Mouse (Mus musculus) olfactory bulb, adult 2 months (tissue): ENCODE results near the gene Prkcd. TPM values are rescaled to one million over a fixed set of nuclear protein-coding genes. Genes with fewer than 3 reads are reported as not detected.

Source experiments
- H3K27ac ChIP-seq: fragments of 200-500 bp; 2 replicates; pipeline ENCODE4 v1.5.1; 2012; ENCODE audit warnings: low read depth, low read length; ENCODE audit not compliant: insufficient read depth
- H3K4me1 ChIP-seq: fragments of 200-500 bp; 2 replicates; pipeline ENCODE4 v1.6.1; 2012; ENCODE audit warnings: low read length; ENCODE audit not compliant: control insufficient read depth, insufficient read depth
- H3K4me3 ChIP-seq: fragments of 200-500 bp; 2 replicates; pipeline ENCODE4 v1.5.1; 2012; ENCODE audit warnings: mild to moderate bottlenecking, low read depth, low read length, moderate library complexity; ENCODE audit not compliant: insufficient read depth
- CTCF ChIP-seq: fragments of 200-500 bp; IDR thresholded peaks from 2 replicates; pipeline ENCODE4 v1.5.1; 2012; ENCODE audit warnings: low read depth, mild to moderate bottlenecking, low read length, moderate library complexity; ENCODE audit not compliant: insufficient read depth
- POLR2A ChIP-seq: fragments of 200-500 bp; IDR thresholded peaks from 2 replicates; pipeline ENCODE4 v1.6.1; 2012; ENCODE audit warnings: mild to moderate bottlenecking, low read depth, low read length, moderate library complexity; ENCODE audit not compliant: insufficient read depth
- WGBS: fragments of 180-500 bp; shearing (Covaris S2); methylation state at CpG from one replicate; pipeline ENCODE4 v1.1.7; 2018; 5-methylcytosine and 5-hydroxymethylcytosine counted together
- polyA plus RNA-seq: library from polyadenylated mRNA; stranded (reverse); fragments of >200 nt; gene quantifications from 2 replicates; pipeline ENCODE4 v1.2.4, GENCODE M21; 2012; ENCODE audit warnings: low replicate concordance; ENCODE audit not compliant: missing spikeins, insufficient read depth, insufficient read length

Gene Prkcd
- polyA plus RNA-seq, 1 experiment = 164 TPM

DNA sequence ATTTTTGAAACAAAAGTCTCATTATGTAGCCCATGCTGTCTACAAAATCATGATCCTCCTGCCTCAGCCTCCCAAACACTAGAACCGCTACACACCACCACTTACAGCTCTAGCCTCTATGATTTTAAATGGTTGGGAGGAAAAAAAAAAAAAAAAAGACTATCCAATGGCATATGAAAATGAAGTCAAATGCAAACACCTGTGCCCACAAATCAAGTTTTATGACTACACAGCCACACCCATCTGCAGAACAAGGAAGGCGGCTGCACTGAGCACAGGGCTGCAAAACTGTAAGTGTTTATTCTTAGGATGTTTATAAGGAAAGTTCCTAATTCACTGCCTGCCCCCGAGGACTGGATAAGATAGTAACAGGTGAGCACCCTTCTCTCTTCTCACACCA lies 29.6 kb downstream of the Prkcd start:
- 97% methylated on average over 3 of the region's 3 CpGs for WGBS
- Histone ChIP-seq H3K4me3 (no peak overlapping the region), H3K27ac (no peak overlapping the region), H3K4me1 (peaks cover 15% of the 10 kb centered on the region)
- TF ChIP-seq POLR2A = no peak
- TF ChIP-seq CTCF = no peak

DNA sequence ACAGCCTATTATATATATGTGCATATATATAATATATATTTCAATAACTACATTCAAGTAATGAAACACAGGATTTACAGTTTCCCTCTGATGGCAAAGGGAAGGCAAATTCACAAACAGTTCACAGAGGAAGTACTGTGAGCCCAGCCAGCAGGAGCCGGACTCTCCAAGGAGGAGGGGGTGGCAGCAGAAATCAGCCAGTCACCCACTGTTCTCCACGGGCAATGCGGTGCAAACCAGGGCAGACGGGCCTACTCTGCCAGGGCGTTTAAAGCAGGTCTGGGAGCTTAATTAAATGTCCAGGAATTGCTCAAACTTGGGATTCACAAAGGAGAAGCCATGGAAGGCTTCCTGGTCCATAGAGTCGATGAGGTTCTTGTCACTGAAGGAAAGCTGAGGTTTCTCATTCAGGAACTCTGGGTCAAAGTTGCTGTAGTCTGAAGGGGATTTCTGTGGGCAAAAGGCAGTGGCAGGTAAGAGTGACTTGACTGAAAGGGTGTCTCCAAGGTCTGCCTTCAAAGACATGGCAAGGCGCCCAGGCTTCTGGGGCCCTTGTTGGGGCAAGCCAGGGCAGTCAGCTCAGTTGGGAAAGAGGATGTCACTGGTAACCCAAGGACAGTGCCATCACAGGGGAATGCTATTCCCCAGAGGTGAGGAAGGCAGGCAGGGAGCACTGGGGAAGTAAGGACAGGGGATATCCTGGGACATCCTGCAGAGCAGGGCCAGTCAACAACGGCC lies 30.3 kb downstream of the Prkcd start:
- peaks cover 19% of the 10 kb centered on the region for H3K4me1 ChIP-seq
- H3K4me3 ChIP-seq = no peak overlapping the region
- WGBS = 63% methylated on average over 8 of the region's 8 CpGs
- no peak overlapping the region for H3K27ac ChIP-seq
- no peak for TF ChIP-seq POLR2A
- TF ChIP-seq CTCF = no peak

DNA sequence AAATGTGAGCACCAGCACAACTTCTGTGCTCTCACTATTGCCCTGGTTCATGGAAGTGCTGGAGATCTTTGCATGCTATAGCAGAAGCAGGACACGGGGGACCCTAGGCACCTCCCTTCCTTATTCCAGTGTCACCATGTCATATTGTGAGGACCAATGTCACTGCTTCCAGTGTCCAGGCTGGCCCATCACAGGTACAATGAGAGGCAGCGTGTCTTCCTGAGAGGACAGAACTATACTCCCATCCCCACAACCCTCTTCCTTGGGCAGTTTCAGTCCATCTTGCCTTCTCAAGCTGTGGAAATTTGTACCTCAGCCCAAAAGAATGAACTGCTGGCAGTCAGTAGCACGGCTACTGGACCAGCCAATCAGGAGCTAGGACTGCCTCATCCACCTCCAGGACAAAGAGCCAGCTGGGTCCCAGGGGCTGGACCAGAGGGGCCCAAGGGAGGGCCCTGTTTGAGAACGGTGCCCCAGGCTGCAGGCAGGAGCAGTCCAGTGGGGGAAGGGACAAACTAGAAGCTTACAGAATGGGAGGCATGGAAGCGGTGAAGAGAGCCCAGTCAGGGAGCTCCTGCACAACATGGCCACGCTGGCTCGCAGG lies 31.8 kb downstream of the Prkcd start:
- Histone ChIP-seq H3K27ac (no peak overlapping the region; the same call in 1 of the 2 replicates), H3K4me1 (peaks cover 21% of the 10 kb centered on the region), H3K4me3 (no peak overlapping the region)
- 49% methylated on average over 7 of the region's 7 CpGs for WGBS
- TF ChIP-seq CTCF (no peak), POLR2A (no peak)

DNA sequence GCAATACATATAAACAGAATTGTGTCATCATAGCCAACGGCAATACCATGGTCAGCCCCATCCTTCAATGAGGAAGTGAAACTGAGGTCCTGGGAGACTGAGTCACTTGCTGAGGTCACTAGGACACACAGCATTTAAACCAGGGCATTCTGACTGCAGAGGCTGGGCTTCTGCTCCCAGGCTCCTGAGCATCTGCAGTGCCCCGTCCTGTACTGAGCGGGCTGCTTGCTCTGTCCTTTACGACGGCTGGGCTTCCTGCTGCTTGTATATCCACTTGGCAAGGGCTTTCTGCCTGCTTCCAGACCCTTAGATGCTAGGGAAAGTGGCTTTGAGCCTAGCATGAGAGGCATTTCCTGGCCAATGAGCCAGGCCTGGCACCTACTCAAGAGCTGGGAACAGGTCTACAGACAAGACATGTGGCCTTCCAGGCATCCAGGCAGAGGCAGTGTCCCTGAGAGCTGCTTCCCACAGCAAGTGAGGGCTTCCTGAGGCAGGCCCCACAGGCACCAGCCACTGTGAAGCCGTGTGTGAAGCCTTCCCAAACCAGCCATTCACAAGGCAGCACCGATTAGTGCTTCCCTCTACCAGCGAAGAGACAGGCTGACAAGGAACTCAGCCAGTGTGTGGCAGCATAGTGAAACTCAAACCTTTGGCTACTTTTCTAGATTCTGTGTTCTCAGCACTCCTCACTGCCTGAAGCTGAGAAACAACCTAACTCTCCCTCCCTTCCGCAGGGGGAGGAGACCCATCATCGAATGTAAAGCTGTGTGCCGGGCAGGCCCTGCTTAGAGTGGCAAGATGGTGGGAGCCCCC lies 32.5 kb downstream of the Prkcd start:
- no peak overlapping the region; the same call in 1 of the 2 replicates for H3K27ac ChIP-seq
- TF ChIP-seq POLR2A = no peak
- TF ChIP-seq CTCF = no peak
- 43% methylated on average over 11 of the region's 11 CpGs for WGBS

DNA sequence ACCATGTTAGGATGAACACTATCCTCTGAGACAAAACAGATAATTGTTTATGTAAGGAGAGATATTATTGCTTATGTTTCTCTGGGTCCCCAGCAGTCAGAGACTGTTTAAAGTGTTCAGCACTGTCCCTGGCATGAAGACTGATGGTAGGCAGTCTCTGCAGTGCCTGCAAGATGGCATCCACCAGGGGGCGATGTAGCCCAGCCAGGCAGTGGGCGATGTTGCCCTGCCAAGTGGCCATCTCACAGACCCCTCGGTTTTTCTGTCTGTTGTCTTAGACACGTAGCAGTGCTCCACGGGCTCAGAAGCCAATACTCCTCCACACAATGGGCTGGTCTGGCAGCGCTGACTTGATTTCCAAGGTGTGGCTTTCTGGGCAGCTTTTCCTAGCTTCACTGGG lies 34.6 kb downstream of the Prkcd start:
- 25% methylated on average over 6 of the region's 6 CpGs for WGBS

More for the DNA sequence above, 32.5 kb downstream of the Prkcd start:
- Histone ChIP-seq H3K4me1 (peaks cover 21% of the 10 kb centered on the region), H3K4me3 (no peak overlapping the region)

DNA sequence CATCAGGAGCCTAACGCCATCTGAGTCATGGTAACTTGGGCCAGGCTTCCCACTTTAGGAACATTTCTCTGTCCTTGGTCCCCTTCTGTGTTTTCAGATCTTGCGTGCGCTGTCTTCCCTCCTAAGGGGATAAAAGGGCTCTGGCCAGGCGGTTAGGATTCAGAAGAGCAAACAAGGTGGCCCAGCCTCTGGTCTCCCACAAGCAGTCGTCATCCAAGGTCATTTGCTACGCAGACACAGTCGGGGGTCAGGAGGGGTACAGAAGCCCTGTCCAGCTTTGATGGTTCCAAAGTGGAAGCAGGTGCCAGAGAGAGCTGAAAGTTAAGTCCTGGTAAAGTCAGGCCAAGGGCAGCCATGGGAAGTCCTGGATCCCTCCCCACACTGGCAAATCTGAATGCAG lies 35.1 kb downstream of the Prkcd start:
- 83% methylated on average over 7 of the region's 7 CpGs for WGBS
- Histone ChIP-seq H3K4me1 (peaks cover 28% of the 10 kb centered on the region), H3K27ac (no peak overlapping the region), H3K4me3 (no peak overlapping the region)
- TF ChIP-seq POLR2A (no peak), CTCF (no peak)

More for the DNA sequence above, 34.6 kb downstream of the Prkcd start:
- peaks cover 26% of the 10 kb centered on the region for H3K4me1 ChIP-seq
- TF ChIP-seq CTCF (peak; percentile 69), POLR2A (no peak)
- no peak overlapping the region for H3K27ac ChIP-seq
- no peak overlapping the region for H3K4me3 ChIP-seq

DNA sequence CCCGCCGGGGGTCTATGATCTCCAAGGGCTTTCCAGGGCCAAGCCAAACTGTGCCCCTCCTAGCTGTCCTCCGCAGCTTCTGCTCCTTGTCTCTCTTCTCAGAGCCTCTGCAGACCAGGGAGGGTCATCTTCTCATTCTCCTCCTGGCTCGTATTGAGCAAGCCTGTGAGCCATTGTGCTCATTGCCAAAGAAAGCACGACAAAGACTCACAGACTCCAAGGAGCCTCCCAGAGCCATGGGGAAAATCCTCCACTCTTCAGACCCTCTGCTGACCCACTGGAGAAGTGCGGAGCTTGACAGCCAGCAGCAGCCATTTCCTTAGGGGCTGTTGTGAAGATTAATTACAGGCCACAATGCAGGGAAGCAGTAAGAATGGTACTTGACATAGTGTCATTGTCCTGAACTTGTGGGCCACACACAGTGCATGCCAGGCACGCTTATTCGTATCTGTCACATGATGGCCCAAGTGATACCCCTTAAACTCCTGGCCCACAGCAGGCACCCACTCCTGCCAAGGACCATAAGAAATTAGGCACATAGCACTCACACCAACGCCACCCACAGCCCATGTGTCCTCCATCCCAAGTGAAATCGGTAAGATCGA lies 35.9 kb downstream of the Prkcd start:
- no peak for TF ChIP-seq POLR2A
- TF ChIP-seq CTCF = no peak
- Histone ChIP-seq H3K27ac (no peak overlapping the region), H3K4me3 (no peak overlapping the region), H3K4me1 (peaks cover 28% of the 10 kb centered on the region)
- WGBS = 81% methylated on average over 11 of the region's 11 CpGs

DNA sequence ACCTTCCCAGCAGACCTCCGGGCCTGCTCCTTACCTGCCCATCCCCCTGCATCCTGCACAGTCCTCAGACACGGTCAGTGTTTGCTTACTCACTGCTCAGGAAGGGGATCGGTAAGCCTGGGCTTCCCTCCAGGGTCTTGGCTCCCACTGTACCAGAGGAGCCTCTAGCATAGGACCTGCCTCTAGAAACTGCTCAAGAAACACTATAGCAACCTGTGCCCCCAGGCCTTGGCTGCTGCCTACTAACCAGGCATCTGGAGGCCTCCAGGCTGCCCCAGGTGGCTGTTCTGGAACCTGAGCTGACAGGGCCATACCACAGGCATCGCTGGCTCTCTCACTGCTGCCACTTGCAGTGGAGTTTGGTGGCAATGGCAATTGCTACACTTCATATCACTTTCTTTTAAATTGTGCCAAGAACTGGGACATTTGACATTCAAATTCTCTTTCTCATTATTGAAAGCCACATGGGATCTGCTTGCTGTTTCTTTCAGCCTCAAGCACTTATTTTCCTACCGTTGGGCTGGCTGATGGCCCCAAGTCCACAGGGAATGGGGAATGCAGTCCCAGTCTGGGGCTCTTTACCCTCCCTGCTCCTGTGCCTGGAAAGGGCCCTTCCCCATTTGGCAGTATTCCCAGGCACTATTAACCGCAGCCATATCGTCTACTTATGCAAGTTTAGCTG lies 39.1 kb downstream of the Prkcd start:
- peaks cover 18% of the 10 kb centered on the region for H3K4me1 ChIP-seq
- no peak overlapping the region for H3K4me3 ChIP-seq
- TF ChIP-seq POLR2A (no peak), CTCF (no peak)
- H3K27ac ChIP-seq = no peak overlapping the region
- 34% methylated on average over 7 of the region's 7 CpGs for WGBS

DNA sequence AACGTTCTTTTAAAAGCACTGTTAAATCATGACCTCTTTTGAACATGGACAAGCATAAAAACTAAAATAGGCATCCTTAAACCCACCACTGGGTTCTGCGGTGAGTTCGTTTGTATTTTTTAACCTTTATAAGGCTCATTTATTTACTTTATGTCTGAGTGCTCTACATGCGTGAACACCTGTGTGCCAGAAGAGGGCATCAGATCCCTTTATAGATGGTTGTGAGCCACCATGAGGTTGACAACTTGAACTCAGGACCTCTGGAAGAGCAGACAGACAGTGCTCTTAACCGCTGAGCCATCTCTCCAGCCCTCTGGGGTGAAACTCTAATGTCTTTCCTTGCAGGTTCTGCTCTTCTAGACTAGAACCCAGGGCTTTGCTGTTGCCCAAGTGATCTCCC lies 40.7 kb downstream of the Prkcd start:
- 94% methylated on average over 5 of the region's 5 CpGs for whole genome bisulfite sequencing
- peaks cover 10% of the 10 kb centered on the region for H3K4me1 ChIP-seq
- no peak overlapping the region for H3K27ac ChIP-seq
- TF ChIP-seq CTCF = no peak
- TF ChIP-seq POLR2A = no peak
- H3K4me3 ChIP-seq = no peak overlapping the region
